Mouse (Mus musculus) central nervous system, embryonic 14 days (tissue): Measurements from ENCODE around the gene Krtap13-1. TPM values are rescaled to one million over a fixed set of nuclear protein-coding genes. Genes with fewer than 3 reads are reported as not detected.

Experiments
- polyA plus RNA-seq: library from polyadenylated mRNA; depleted of rRNA; stranded (reverse); fragments of >200 nt; gene quantifications from 2 replicates; pipeline ENCODE4 v1.2.3, GENCODE M21; 2012; rRNA removed

The Krtap13-1 gene
- not detected in 2 replicates for polyA plus RNA-seq

GRCm38 (mm10) chr16:88728812-88729275 is at the start of gene Krtap13-1:
Gene Krtap13-1, plus strand, starts transcription at chr16:88728862.

GRCm38 (mm10) chr16:88707496-88708012 is 21.1 kb upstream of the Krtap13-1 start, which contains the start of gene 2310061N02Rik:
Gene 2310061N02Rik, minus strand, starts transcription at chr16:88707962.

GRCm38 (mm10) chr16:88751535-88751934 is 22.9 kb downstream of the Krtap13-1 start, which contains the start of gene Krtap13:
Gene Krtap13, minus strand, starts transcription at chr16:88751635.

GRCm38 (mm10) chr16:88758547-88758946 is 29.9 kb downstream of the Krtap13-1 start, which contains the start of gene 2310034C09Rik:
Gene 2310034C09Rik, plus strand, starts transcription at chr16:88758847.

GRCm38 (mm10) chr16:88774106-88774505 is 45.4 kb downstream of the Krtap13-1 start, which contains the start of gene 2310057N15Rik:
Gene 2310057N15Rik, minus strand, starts transcription at chr16:88774206.

GRCm38 (mm10) chr16:88777596-88777995 is 48.9 kb downstream of the Krtap13-1 start, which contains the start of gene Gm5965:
Gene Gm5965, plus strand, starts transcription at chr16:88777896.

Other genes starting within 250 kb of the Krtap13-1 start
- gene Cldn17, start 221.9 kb upstream of the Krtap13-1 start, polyA plus RNA-seq = not detected in 2 replicates
- gene Cldn8, start 165.7 kb upstream of the Krtap13-1 start, polyA plus RNA-seq = 0.04 and 0.89 TPM in 2 replicates
- not detected in 2 replicates for gene Krtap24-1, start 116.6 kb upstream of the Krtap13-1 start, polyA plus RNA-seq
- not detected in 2 replicates for gene 2310079G19Rik, start 101.2 kb upstream of the Krtap13-1 start, polyA plus RNA-seq
- gene Krtap26-1, start 81.1 kb upstream of the Krtap13-1 start, polyA plus RNA-seq = not detected in 2 replicates
- gene Krtap27-1, start 57.2 kb upstream of the Krtap13-1 start, polyA plus RNA-seq = not detected in 2 replicates
- gene 2310061N02Rik, start 20.9 kb upstream of the Krtap13-1 start, polyA plus RNA-seq = not detected in 2 replicates
- gene Krtap13, start 22.8 kb downstream of the Krtap13-1 start, polyA plus RNA-seq = not detected in 2 replicates
- not detected in 2 replicates for gene 2310034C09Rik, start 30.0 kb downstream of the Krtap13-1 start, polyA plus RNA-seq
- not detected in 2 replicates for gene 2310057N15Rik, start 45.3 kb downstream of the Krtap13-1 start, polyA plus RNA-seq
- gene Gm5965, start 49.0 kb downstream of the Krtap13-1 start, polyA plus RNA-seq = not detected in 2 replicates
- not detected in 2 replicates for gene Gm20741, start 83.4 kb downstream of the Krtap13-1 start, polyA plus RNA-seq
- not detected in 2 replicates for gene Krtap15, start 91.4 kb downstream of the Krtap13-1 start, polyA plus RNA-seq
- gene Krtap14, start 97.3 kb downstream of the Krtap13-1 start, polyA plus RNA-seq = not detected in 2 replicates
- not detected in 2 replicates for gene Krtap19-1, start 140.5 kb downstream of the Krtap13-1 start, polyA plus RNA-seq
- gene Krtap19-2, start 145.4 kb downstream of the Krtap13-1 start, polyA plus RNA-seq = not detected in 2 replicates
- not detected in 2 replicates for gene Krtap19-3, start 149.2 kb downstream of the Krtap13-1 start, polyA plus RNA-seq
- gene Krtap19-4, start 156.2 kb downstream of the Krtap13-1 start, polyA plus RNA-seq = not detected in 2 replicates
- gene Krtap19-5, start 167.6 kb downstream of the Krtap13-1 start, polyA plus RNA-seq = not detected in 2 replicates
- gene Krtap19-9b, start 203.4 kb downstream of the Krtap13-1 start, polyA plus RNA-seq = not detected in 2 replicates
- gene Krtap16-3, start 234.0 kb downstream of the Krtap13-1 start, polyA plus RNA-seq = not detected in 2 replicates